Mouse (Mus musculus) testis, adult 2 months (tissue): ENCODE data around the gene Hist1h2be. TPM values are rescaled to one million over a fixed set of nuclear protein-coding genes. Genes with fewer than 3 reads are reported as not detected.
"Not testable (repeated sequence)": the region's sequence is repeated elsewhere in the genome, so short reads cannot be mapped to it uniquely, and the experiment has no call there.

Source experiments
- H3K27ac ChIP-seq: fragments of 200-500 bp; 2 replicates; pipeline ENCODE4 v1.5.1; 2012; ENCODE audit warnings: low read depth, low read length; ENCODE audit not compliant: control insufficient read depth, insufficient read depth
- H3K27me3 ChIP-seq: fragments of 200-500 bp; 2 replicates; pipeline ENCODE4 v1.6.1; 2012; ENCODE audit warnings: mild to moderate bottlenecking, low read length, moderate library complexity; ENCODE audit not compliant: control insufficient read depth, insufficient read depth
- H3K36me3 ChIP-seq: fragments of 200-500 bp; 2 replicates; pipeline ENCODE4 v1.6.1; 2012; ENCODE audit warnings: mild to moderate bottlenecking, low read length; ENCODE audit not compliant: control insufficient read depth, insufficient read depth
- H3K4me1 ChIP-seq: fragments of 200-500 bp; 2 replicates; pipeline ENCODE4 v1.6.1; 2012; ENCODE audit warnings: low read length; ENCODE audit not compliant: control insufficient read depth, insufficient read depth
- H3K4me3 ChIP-seq: fragments of 200-500 bp; 2 replicates; pipeline ENCODE4 v1.5.1; 2012; ENCODE audit warnings: low read depth, mild to moderate bottlenecking, low read length, moderate library complexity, mixed read lengths; ENCODE audit not compliant: control insufficient read depth
- CTCF ChIP-seq: fragments of 200-500 bp; IDR thresholded peaks from 2 replicates; pipeline ENCODE4 v1.5.1; 2012; ENCODE audit warnings: low read depth, mild to moderate bottlenecking, inconsistent platforms, low read length, moderate library complexity; ENCODE audit not compliant: control insufficient read depth, insufficient read depth, insufficient replicate concordance
- POLR2A ChIP-seq: fragments of 200-500 bp; IDR thresholded peaks from 2 replicates; pipeline ENCODE4 v1.6.1; 2012; ENCODE audit warnings: low read depth, mild to moderate bottlenecking, inconsistent platforms, low read length, moderate library complexity; ENCODE audit not compliant: control insufficient read depth
- polyA plus RNA-seq: library from polyadenylated mRNA; depleted of rRNA; stranded (reverse); fragments of >200 nt; gene quantifications from 2 replicates; pipeline ENCODE4 v1.2.3, GENCODE M21; 2012

Hist1h2be gene
- polyA plus RNA-seq, 1 experiment, result 0.42 TPM

GRCm38 (mm10) chr13:23582219-23583056, 38.5 kb downstream of the Hist1h2be start:
- H3K36me3 ChIP-seq, result no peaks in the 10 kb centered on the region
- H3K27me3 ChIP-seq, result no peaks in the 10 kb centered on the region
- TF ChIP-seq CTCF (no peak), POLR2A (no peak)
- H3K4me1 ChIP-seq, result peaks cover 8% of the 10 kb centered on the region; the same call in 1 of the 2 replicates
- H3K27ac ChIP-seq, result no peak overlapping the region
- no peak overlapping the region for H3K4me3 ChIP-seq

- no peaks in the 10 kb centered on the region for H3K36me3 ChIP-seq
- no peaks in the 10 kb centered on the region; the same call in 1 of the 2 replicates for H3K27me3 ChIP-seq
- peak within 1 kb of the TSS; percentile 60 for H3K4me3 ChIP-seq
- no peak within 1 kb of the TSS; the same call in 1 of the 2 replicates for H3K27ac ChIP-seq
- peaks cover 7% of the 10 kb centered on the region; the same call in 1 of the 2 replicates for H3K4me1 ChIP-seq
- TF ChIP-seq POLR2A (peak; percentile 96), CTCF (no peak)
Observed at GRCm38 (mm10) chr13:23581408-23582218, 39.3 kb downstream of the Hist1h2be start, which contains the start of gene Hist1h4d. Hist1h4d (plus strand) TSS chr13:23581598.

GRCm38 (mm10) chr13:23577835-23578234, 43.1 kb downstream of the Hist1h2be start:
- no peak for TF ChIP-seq CTCF
- TF ChIP-seq POLR2A, result no peak
- Histone ChIP-seq H3K4me1 (peaks cover 6% of the 10 kb centered on the region), H3K27me3 (no peaks in the 10 kb centered on the region; the same call in 1 of the 2 replicates), H3K27ac (no peak overlapping the region), H3K36me3 (no peaks in the 10 kb centered on the region), H3K4me3 (no peak overlapping the region)

GRCm38 (mm10) chr13:23576906-23577639, 43.9 kb downstream of the Hist1h2be start:
- no peak overlapping the region for H3K4me3 ChIP-seq
- H3K4me1 ChIP-seq, result peaks cover 6% of the 10 kb centered on the region
- no peaks in the 10 kb centered on the region; the same call in 1 of the 2 replicates for H3K27me3 ChIP-seq
- H3K27ac ChIP-seq, result no peak overlapping the region
- no peaks in the 10 kb centered on the region for H3K36me3 ChIP-seq
- TF ChIP-seq POLR2A, result no peak
- TF ChIP-seq CTCF, result no peak

- H3K4me3 ChIP-seq, result no peak overlapping the region
- no peak overlapping the region for H3K27ac ChIP-seq
- TF ChIP-seq CTCF, result no peak
- TF ChIP-seq POLR2A, result no peak
- peaks cover 6% of the 10 kb centered on the region for H3K4me1 ChIP-seq
- H3K36me3 ChIP-seq, result no peaks in the 10 kb centered on the region
- H3K27me3 ChIP-seq, result no peaks in the 10 kb centered on the region; the same call in 1 of the 2 replicates
Observed at GRCm38 (mm10) chr13:23576351-23576881, 44.5 kb downstream of the Hist1h2be start.

GRCm38 (mm10) chr13:23575864-23576313, 45.0 kb downstream of the Hist1h2be start:
- peak overlapping the region; percentile 47 for H3K4me3 ChIP-seq
- H3K27me3 ChIP-seq, H3K36me3 ChIP-seq, H3K27ac ChIP-seq, H3K4me1 ChIP-seq: not testable (repeated sequence)

GRCm38 (mm10) chr13:23575271-23575851, 45.6 kb downstream of the Hist1h2be start, which contains the start of gene Hist1h3d:
Hist1h3d (plus strand) TSS chr13:23575763.
- Histone ChIP-seq H3K4me1 (peaks cover 4% of the 10 kb centered on the region), H3K4me3 (peak within 1 kb of the TSS; percentile 47), H3K36me3 (no peaks in the 10 kb centered on the region), H3K27ac (0 out of 2 replicates have a peak within 1 kb of the TSS, but pooled peaks have one; percentile 29), H3K27me3 (no peaks in the 10 kb centered on the region; the same call in 1 of the 2 replicates)
- TF ChIP-seq CTCF (no peak), POLR2A (no peak)

GRCm38 (mm10) chr13:23574546-23575170, 46.3 kb downstream of the Hist1h2be start:
- H3K27ac ChIP-seq, result 0 out of 2 replicates have a peak overlapping the region, but pooled peaks have one; percentile 53
- H3K4me1 ChIP-seq, H3K27me3 ChIP-seq, H3K36me3 ChIP-seq: not testable (repeated sequence)
- peak overlapping the region; percentile 59 for H3K4me3 ChIP-seq

GRCm38 (mm10) chr13:23573898-23574524, 46.9 kb downstream of the Hist1h2be start, which contains the start of the genes Hist1h2bf and Hist1h2ad:
Hist1h2bf (minus strand) TSS chr13:23574196.
Hist1h2ad (plus strand) TSS chr13:23574381.
- Histone ChIP-seq H3K27ac (0 out of 2 replicates have a peak within 1 kb of the TSS, but pooled peaks have one; percentile 53), H3K4me3 (peak within 1 kb of the TSS; percentile 62)
- not testable (repeated sequence) for H3K4me1 ChIP-seq, H3K27me3 ChIP-seq, H3K36me3 ChIP-seq
